Mouse (Mus musculus) cortical plate, adult 2 months (tissue): ENCODE measurements around the gene Zfp423. TPM values are rescaled to one million over a fixed set of nuclear protein-coding genes. Genes with fewer than 3 reads are reported as not detected.
"Not testable (repeated sequence)": the region's sequence is repeated elsewhere in the genome, so short reads cannot be mapped to it uniquely, and the experiment has no call there.

Experiments used
- H3K27ac ChIP-seq: fragments of 200-500 bp; 2 replicates; pipeline ENCODE4 v1.5.1; 2012; ENCODE audit warnings: low read length, control low read depth, inconsistent platforms; ENCODE audit not compliant: insufficient read depth
- H3K4me1 ChIP-seq: fragments of 200-500 bp; 2 replicates; pipeline ENCODE4 v1.6.1; 2011; ENCODE audit warnings: low read length; ENCODE audit not compliant: control insufficient read depth, insufficient read depth
- H3K4me3 ChIP-seq: fragments of 200-500 bp; 2 replicates; pipeline ENCODE4 v1.5.1; 2011; ENCODE audit warnings: mild to moderate bottlenecking, low read length, control low read depth; ENCODE audit not compliant: insufficient read depth
- CTCF ChIP-seq: fragments of 200-500 bp; IDR thresholded peaks from 2 replicates; pipeline ENCODE4 v1.5.1; 2011; ENCODE audit warnings: mild to moderate bottlenecking, control low read depth, low read length; ENCODE audit not compliant: insufficient read depth; ENCODE audit errors: extremely low read depth
- POLR2A ChIP-seq: fragments of 200-500 bp; IDR thresholded peaks from 2 replicates; pipeline ENCODE4 v1.6.1; 2011; ENCODE audit warnings: mild to moderate bottlenecking, low read length, control low read depth; ENCODE audit not compliant: insufficient read depth; ENCODE audit errors: extremely low read depth
- polyA plus RNA-seq: library from polyadenylated mRNA; depleted of rRNA; stranded (reverse); fragments of >200 nt; gene quantifications from 2 replicates; pipeline ENCODE4 v1.2.3, GENCODE M21; 2012

The Zfp423 gene
- polyA plus RNA-seq, 1 experiment: 15.1 TPM

- TF ChIP-seq POLR2A: no peak
- TF ChIP-seq CTCF: no peak
- no peak overlapping the region for H3K27ac ChIP-seq
- H3K4me1 ChIP-seq: no peaks in the 10 kb centered on the region
- H3K4me3 ChIP-seq: no peak overlapping the region
These were observed 107.5 kb downstream of the Zfp423 start for GRCm38 (mm10) chr8:87851871-87852270.

GRCm38 (mm10) chr8:87851380-87851779, 108.0 kb downstream of the Zfp423 start:
- H3K27ac ChIP-seq: no peak overlapping the region
- H3K4me1 ChIP-seq: no peaks in the 10 kb centered on the region
- TF ChIP-seq CTCF: no peak
- H3K4me3 ChIP-seq: no peak overlapping the region

- Histone ChIP-seq H3K4me3 (no peak overlapping the region), H3K27ac (no peak overlapping the region), H3K4me1 (no peaks in the 10 kb centered on the region)
- no peak for TF ChIP-seq POLR2A
- no peak for TF ChIP-seq CTCF
These were observed 110.6 kb downstream of the Zfp423 start for GRCm38 (mm10) chr8:87848836-87849235.

- Histone ChIP-seq H3K4me1 (no peaks in the 10 kb centered on the region), H3K4me3 (no peak overlapping the region), H3K27ac (no peak overlapping the region)
- no peak for TF ChIP-seq POLR2A
- TF ChIP-seq CTCF: no peak
These were observed 111.6 kb downstream of the Zfp423 start for GRCm38 (mm10) chr8:87847796-87848195.

GRCm38 (mm10) chr8:87842096-87842495, 117.3 kb downstream of the Zfp423 start:
- H3K4me1 ChIP-seq, H3K4me3 ChIP-seq, H3K27ac ChIP-seq: not testable (repeated sequence)

GRCm38 (mm10) chr8:87837266-87837665, 122.1 kb downstream of the Zfp423 start:
- H3K4me3 ChIP-seq: no peak overlapping the region
- H3K27ac ChIP-seq: no peak overlapping the region
- no peaks in the 10 kb centered on the region for H3K4me1 ChIP-seq
- no peak for TF ChIP-seq CTCF
- no peak for TF ChIP-seq POLR2A

GRCm38 (mm10) chr8:87836866-87837265, 122.5 kb downstream of the Zfp423 start:
- Histone ChIP-seq H3K4me3 (no peak overlapping the region), H3K27ac (no peak overlapping the region), H3K4me1 (no peaks in the 10 kb centered on the region)
- no peak for TF ChIP-seq CTCF
- no peak for TF ChIP-seq POLR2A

GRCm38 (mm10) chr8:87835924-87836323, 123.5 kb downstream of the Zfp423 start:
- Histone ChIP-seq H3K4me1 (no peaks in the 10 kb centered on the region), H3K4me3 (no peak overlapping the region), H3K27ac (no peak overlapping the region)
- TF ChIP-seq CTCF: no peak
- no peak for TF ChIP-seq POLR2A

GRCm38 (mm10) chr8:87835411-87835821, 124.0 kb downstream of the Zfp423 start:
- H3K4me3 ChIP-seq: no peak overlapping the region
- no peaks in the 10 kb centered on the region for H3K4me1 ChIP-seq
- TF ChIP-seq CTCF: no peak
- no peak for TF ChIP-seq POLR2A
- no peak overlapping the region for H3K27ac ChIP-seq

- no peak overlapping the region for H3K4me3 ChIP-seq
- H3K27ac ChIP-seq: no peak overlapping the region
- H3K4me1 ChIP-seq: no peaks in the 10 kb centered on the region
These were observed 124.7 kb downstream of the Zfp423 start for GRCm38 (mm10) chr8:87834656-87835055.

GRCm38 (mm10) chr8:87833841-87834620, 125.4 kb downstream of the Zfp423 start:
- Histone ChIP-seq H3K4me1 (no peaks in the 10 kb centered on the region), H3K27ac (no peak overlapping the region), H3K4me3 (no peak overlapping the region)
- TF ChIP-seq POLR2A (no peak), CTCF (no peak)

More at GRCm38 (mm10) chr8:87834656-87835055, 124.7 kb downstream of the Zfp423 start:
- TF ChIP-seq POLR2A (no peak), CTCF (no peak)
